Mouse (Mus musculus): Measurements from ENCODE around the gene Pnldc1. TPM values are rescaled to one million over a fixed set of nuclear protein-coding genes. Genes with fewer than 3 reads are reported as not detected.

Pnldc1 gene
- polyA plus RNA-seq, 1 experiment from 2014 or later: 2.0 TPM

DNA sequence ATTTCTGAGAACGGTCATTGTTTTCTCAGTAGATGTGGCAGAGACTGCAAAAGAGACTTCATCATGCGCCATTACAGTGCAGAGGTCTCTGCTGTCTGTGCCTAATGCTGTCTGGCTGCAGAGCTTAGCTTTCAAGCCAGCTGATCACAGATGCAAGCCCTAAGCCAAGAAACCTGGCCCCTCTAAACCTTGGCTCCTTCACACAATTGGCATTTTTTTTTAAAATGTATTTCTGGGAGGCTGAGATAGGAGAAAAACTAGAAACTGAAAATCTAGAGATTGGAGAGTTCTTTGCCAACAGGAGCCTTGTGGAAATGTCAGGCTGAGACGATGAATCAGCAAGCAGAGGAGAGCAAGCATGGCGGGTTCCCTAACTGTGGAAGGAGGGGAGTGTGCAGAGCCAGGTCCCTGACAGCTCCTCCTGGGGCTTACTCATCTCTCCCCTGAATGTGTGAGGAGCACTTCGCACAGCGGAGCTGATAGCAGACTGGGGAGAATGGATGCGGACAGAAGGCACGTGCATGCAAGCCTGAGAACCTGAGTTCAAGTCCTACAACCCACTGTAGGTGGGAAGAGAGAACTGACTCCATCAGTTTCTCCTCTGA is 60.1 kb downstream of the Pnldc1 start:
- no peaks in the 10 kb centered on the region for H3K36me3 ChIP-seq
- no peak overlapping the region for H3K27ac ChIP-seq
- no peak overlapping the region for H3K4me2 ChIP-seq (replicated peaks)
- no peak for ATAC-seq
- no peaks in the 10 kb centered on the region for H3K4me1 ChIP-seq (replicated peaks)
- H3K27me3 ChIP-seq: no peaks in the 10 kb centered on the region
- H3K9me3 ChIP-seq: no peaks in the 10 kb centered on the region
- no peak overlapping the region for H3K4me3 ChIP-seq (replicated peaks)
- no peak overlapping the region for H3K9ac ChIP-seq (replicated peaks)
- 87% methylated on average over 8 of the region's 8 CpGs for WGBS

DNA sequence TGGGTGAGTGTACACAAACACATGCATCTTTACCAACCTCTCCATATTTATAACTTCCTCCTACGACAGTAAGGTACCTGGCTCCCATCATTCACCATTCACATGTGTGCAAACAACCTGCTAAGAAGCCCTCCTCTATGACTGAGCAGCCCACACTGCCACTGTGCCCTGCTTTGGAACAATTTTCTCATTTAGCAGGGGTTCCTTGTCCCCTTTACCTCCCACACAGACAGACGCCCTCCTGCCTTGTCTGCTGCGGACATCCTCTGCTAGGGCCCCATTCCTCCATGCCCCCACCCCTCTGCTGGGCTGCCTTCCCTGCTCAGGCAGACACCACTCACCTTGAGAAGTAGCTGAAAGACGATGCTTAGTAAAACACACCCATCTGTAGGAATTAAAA is 62.3 kb downstream of the Pnldc1 start:
- no peak overlapping the region for H3K27ac ChIP-seq
- H3K4me3 ChIP-seq (replicated peaks): no peak overlapping the region
- ATAC-seq: no peak
- H3K36me3 ChIP-seq: no peaks in the 10 kb centered on the region
- H3K9me3 ChIP-seq: no peaks in the 10 kb centered on the region
- 74% methylated on average over 4 of the region's 4 CpGs for WGBS
- no peaks in the 10 kb centered on the region for H3K4me1 ChIP-seq (replicated peaks)
- H3K4me2 ChIP-seq (replicated peaks): no peak overlapping the region
- H3K27me3 ChIP-seq: no peaks in the 10 kb centered on the region
- H3K9ac ChIP-seq (replicated peaks): no peak overlapping the region

DNA sequence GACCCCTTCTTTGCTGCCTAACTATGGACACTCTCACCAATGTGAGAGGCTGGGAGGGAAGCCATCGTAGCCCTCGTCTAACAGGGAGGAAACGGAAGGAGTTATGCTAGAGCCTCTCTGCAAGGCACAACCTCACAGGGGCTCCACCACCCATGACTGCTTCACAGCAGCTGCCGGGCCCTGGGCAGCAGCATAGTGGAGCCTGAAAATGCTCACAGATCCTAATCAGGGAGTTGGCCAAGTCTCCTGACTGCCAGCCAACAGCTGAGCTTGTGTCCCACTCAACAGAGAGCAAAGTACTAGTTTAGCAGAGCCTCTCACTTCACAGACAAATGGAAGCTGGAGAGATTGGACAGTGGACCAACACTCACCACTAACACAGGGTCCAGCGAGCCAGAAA is 63.6 kb downstream of the Pnldc1 start:
- ATAC-seq: no peak
- H3K4me2 ChIP-seq (replicated peaks): no peak overlapping the region
- H3K4me1 ChIP-seq (replicated peaks): no peaks in the 10 kb centered on the region
- 81% methylated on average over 5 of the region's 5 CpGs for WGBS
- H3K27ac ChIP-seq: no peak overlapping the region
- H3K9me3 ChIP-seq: no peaks in the 10 kb centered on the region
- no peaks in the 10 kb centered on the region for H3K36me3 ChIP-seq
- H3K4me3 ChIP-seq (replicated peaks): no peak overlapping the region
- no peak overlapping the region for H3K9ac ChIP-seq (replicated peaks)
- no peaks in the 10 kb centered on the region for H3K27me3 ChIP-seq

DNA sequence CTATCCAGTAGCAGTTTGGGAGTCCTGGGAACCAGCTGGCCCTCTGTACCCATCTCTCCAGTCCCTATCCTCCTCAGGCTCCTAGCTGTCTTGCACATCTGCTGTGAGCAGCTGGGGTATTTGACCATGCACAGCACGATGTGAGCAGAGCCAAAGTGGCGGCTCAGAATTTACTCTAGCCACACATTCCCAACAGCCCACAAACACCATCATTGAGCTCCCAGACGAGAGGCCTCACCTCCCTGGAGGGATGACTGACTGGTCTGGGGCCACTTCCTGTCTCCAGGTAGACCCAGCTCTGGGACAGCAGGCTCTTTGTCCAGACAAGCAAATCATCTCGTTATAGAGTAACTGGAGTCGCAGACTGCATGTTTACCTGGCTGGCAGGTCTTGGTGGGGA is 64.2 kb downstream of the Pnldc1 start:
- WGBS: 62% methylated on average over 5 of the region's 5 CpGs
- Histone ChIP-seq H3K4me2 (replicated peaks) (no peak overlapping the region), H3K27ac (no peak overlapping the region), H3K4me1 (replicated peaks) (no peaks in the 10 kb centered on the region), H3K27me3 (no peaks in the 10 kb centered on the region), H3K36me3 (no peaks in the 10 kb centered on the region), H3K9me3 (no peaks in the 10 kb centered on the region), H3K4me3 (replicated peaks) (no peak overlapping the region), H3K9ac (replicated peaks) (no peak overlapping the region)
- no peak for ATAC-seq

DNA sequence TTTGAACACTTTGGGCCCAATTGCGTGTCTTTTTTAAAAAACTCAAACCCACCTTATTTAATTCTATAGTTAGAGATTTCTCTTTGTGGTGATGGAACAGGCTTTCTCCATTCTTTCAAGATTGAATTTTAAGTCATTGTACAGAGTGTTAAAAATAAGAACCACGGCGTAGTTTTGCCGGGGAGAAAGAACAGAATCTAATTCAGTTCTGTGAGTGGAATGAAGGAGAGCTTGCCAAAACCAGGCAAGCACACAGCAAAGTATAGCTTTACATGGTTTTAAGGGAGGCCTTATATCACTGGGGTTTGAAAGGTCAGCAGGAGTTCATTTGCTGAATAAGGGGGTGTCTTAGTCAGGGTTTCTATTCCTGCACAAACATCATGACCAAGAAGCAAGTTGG is 65.5 kb downstream of the Pnldc1 start:
- 91% methylated on average over 4 of the region's 4 CpGs for WGBS
- no peaks in the 10 kb centered on the region for H3K27me3 ChIP-seq
- H3K27ac ChIP-seq: no peak overlapping the region
- H3K36me3 ChIP-seq: no peaks in the 10 kb centered on the region
- H3K4me1 ChIP-seq (replicated peaks): no peaks in the 10 kb centered on the region
- no peak overlapping the region for H3K4me2 ChIP-seq (replicated peaks)
- no peak overlapping the region for H3K4me3 ChIP-seq (replicated peaks)
- H3K9me3 ChIP-seq: no peaks in the 10 kb centered on the region
- H3K9ac ChIP-seq (replicated peaks): no peak overlapping the region
- no peak for ATAC-seq

DNA sequence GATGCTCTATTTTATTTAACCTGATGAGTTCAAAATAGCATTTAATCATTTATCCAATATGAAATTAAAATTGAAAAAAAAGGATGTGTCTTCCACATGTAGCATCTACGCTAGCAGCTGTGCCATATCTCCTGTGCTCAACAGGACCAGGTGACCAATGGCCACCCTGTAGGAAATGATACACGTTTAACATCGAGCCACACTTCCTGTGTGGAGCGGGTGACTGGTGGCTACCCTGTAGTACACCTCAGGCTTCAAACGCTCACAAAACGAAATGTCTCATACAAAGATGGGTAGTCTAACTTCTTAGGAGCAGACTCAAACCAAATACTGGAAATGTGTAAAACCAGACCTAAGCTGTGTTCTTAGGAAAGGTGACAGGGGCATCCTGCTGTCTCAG is 66.2 kb downstream of the Pnldc1 start:
- no peak overlapping the region for H3K27ac ChIP-seq
- H3K4me2 ChIP-seq (replicated peaks): no peak overlapping the region
- no peaks in the 10 kb centered on the region for H3K36me3 ChIP-seq
- H3K9me3 ChIP-seq: no peaks in the 10 kb centered on the region
- H3K4me1 ChIP-seq (replicated peaks): no peaks in the 10 kb centered on the region
- H3K9ac ChIP-seq (replicated peaks): no peak overlapping the region
- 92% methylated on average over 6 of the region's 6 CpGs for WGBS
- no peaks in the 10 kb centered on the region for H3K27me3 ChIP-seq
- ATAC-seq: no peak
- no peak overlapping the region for H3K4me3 ChIP-seq (replicated peaks)

DNA sequence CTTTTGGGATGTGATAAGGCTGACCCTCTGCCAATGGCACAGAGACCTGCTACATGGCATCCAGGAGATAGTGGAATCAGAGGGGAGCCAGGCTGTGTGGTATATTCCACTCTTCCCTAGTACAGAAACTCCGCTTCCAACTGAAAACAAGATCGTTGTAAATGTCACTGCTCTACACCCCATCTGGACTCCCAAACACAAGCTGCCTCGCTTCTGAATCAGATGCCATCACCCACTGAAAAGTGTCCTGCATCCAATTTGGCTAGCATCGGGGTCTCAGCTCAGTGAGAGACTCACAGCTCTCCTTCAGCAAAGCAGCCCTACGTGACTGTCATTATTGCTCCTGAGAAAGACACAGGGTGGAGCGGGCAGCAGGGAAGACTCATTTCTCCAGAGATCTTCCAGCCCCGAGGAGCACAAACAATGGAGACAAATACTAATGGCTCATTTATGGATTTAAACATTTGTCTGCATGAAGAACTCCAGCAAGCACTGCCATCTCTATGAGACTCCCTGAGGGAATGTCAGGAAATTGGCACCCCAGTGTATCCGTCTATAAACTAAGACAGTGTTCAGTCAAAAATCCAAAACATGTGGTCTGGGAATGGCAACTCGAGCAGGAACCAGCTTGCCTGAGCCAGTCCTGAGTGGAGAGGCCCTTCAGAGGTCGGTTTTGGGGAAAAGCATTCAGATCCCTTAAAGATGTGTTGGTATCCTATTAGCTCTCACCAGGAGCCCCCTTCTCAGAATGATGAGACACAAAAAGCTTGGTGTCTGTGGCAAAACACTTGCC is 70.4 kb downstream of the Pnldc1 start:
- ATAC-seq: no peak
- no peak overlapping the region for H3K9ac ChIP-seq (replicated peaks)
- no peaks in the 10 kb centered on the region for H3K9me3 ChIP-seq
- no peaks in the 10 kb centered on the region for H3K4me1 ChIP-seq (replicated peaks)
- H3K4me2 ChIP-seq (replicated peaks): no peak overlapping the region
- 76% methylated on average over 10 of the region's 10 CpGs for WGBS
- no peak overlapping the region for H3K27ac ChIP-seq
- H3K36me3 ChIP-seq: no peaks in the 10 kb centered on the region
- no peak overlapping the region for H3K4me3 ChIP-seq (replicated peaks)
- H3K27me3 ChIP-seq: no peaks in the 10 kb centered on the region

Small RNAs within 50 kb of the gene (microRNA-seq; reads per million reads assigned to microRNA genes)
- gene Gm24085: not detected

Other genes starting within 250 kb of the Pnldc1 start
- gene Slc22a1, start 234.4 kb downstream of the Pnldc1 start, polyA plus RNA-seq (2015; fragmentation: Nextera tagmentation; extraction: Ambion mirVana): not detected in 2 replicates
- 11.0 and 11.2 TPM in 2 replicates for gene Igf2r, start 140.6 kb downstream of the Pnldc1 start, polyA plus RNA-seq (2015; fragmentation: Nextera tagmentation; extraction: Ambion mirVana)
- gene Mas1, start 42.1 kb downstream of the Pnldc1 start, polyA plus RNA-seq (2015; fragmentation: Nextera tagmentation; extraction: Ambion mirVana): not detected in 2 replicates
- gene Mrgprh, start 34.2 kb downstream of the Pnldc1 start, polyA plus RNA-seq (2015; fragmentation: Nextera tagmentation; extraction: Ambion mirVana): not detected in 2 replicates
- 403 and 435 TPM in 2 replicates for gene Tcp1, start 5.5 kb upstream of the Pnldc1 start, polyA plus RNA-seq (2015; fragmentation: Nextera tagmentation; extraction: Ambion mirVana)
- 138 and 145 TPM in 2 replicates for gene Mrpl18, start 6.1 kb upstream of the Pnldc1 start, polyA plus RNA-seq (2015; fragmentation: Nextera tagmentation; extraction: Ambion mirVana)
- 0.92 and 1.1 TPM in 2 replicates for gene Acat3, start 30.4 kb upstream of the Pnldc1 start, polyA plus RNA-seq (2015; fragmentation: Nextera tagmentation; extraction: Ambion mirVana)
- 360 and 384 TPM in 2 replicates for gene Acat2, start 50.5 kb upstream of the Pnldc1 start, polyA plus RNA-seq (2015; fragmentation: Nextera tagmentation; extraction: Ambion mirVana)
- gene Wtap, start 83.9 kb upstream of the Pnldc1 start, polyA plus RNA-seq (2015; fragmentation: Nextera tagmentation; extraction: Ambion mirVana): 149 and 160 TPM in 2 replicates
- 105 and 112 TPM in 2 replicates for gene Sod2, start 96.6 kb upstream of the Pnldc1 start, polyA plus RNA-seq (2015; fragmentation: Nextera tagmentation; extraction: Ambion mirVana)
- not detected in 2 replicates for gene Gpr31b, start 142.1 kb upstream of the Pnldc1 start, polyA plus RNA-seq (2015; fragmentation: Nextera tagmentation; extraction: Ambion mirVana)
- 0.13 TPM in 1 of 2 replicates, not detected in the other for gene Tcp10b, start 150.9 kb upstream of the Pnldc1 start, polyA plus RNA-seq (2015; fragmentation: Nextera tagmentation; extraction: Ambion mirVana)
- gene Unc93a, start 221.6 kb upstream of the Pnldc1 start, polyA plus RNA-seq (2015; fragmentation: Nextera tagmentation; extraction: Ambion mirVana): 0.07 TPM in 1 of 2 replicates, not detected in the other